Mouse (Mus musculus) cerebellum, adult 18-20 months (tissue): ENCODE results near the gene Taz.

Source experiments
- DNase-seq, 2 experiments: peaks; one replicate each; pipeline ENCODE4 v3.0.0; 2021

Taz gene

GRCm38 (mm10) chrX:74281732-74282394 is at the start of gene Taz, which contains the start of gene Dnase1l1:
TSS of gene Taz (plus strand) at chrX:74281912.
TSS of gene Dnase1l1 (minus strand) at chrX:74282337.
- peak; percentile 67 to 80 for DNase-seq

- DNase-seq = no peak
Observed at GRCm38 (mm10) chrX:74233196-74233595, 48.5 kb upstream of the Taz start.

GRCm38 (mm10) chrX:74240332-74240731 is 41.4 kb upstream of the Taz start:
- DNase-seq = no peak

GRCm38 (mm10) chrX:74243396-74243795 is 38.3 kb upstream of the Taz start:
- no peak for DNase-seq

GRCm38 (mm10) chrX:74243807-74244206 is 37.9 kb upstream of the Taz start:
- DNase-seq = no peak

- DNase-seq = no peak
Observed at GRCm38 (mm10) chrX:74244614-74245083, 37.1 kb upstream of the Taz start.

- no peak for DNase-seq
Observed at GRCm38 (mm10) chrX:74245107-74245506, 36.6 kb upstream of the Taz start.

- peak; percentile 76 to 79 for DNase-seq
Observed at GRCm38 (mm10) chrX:74245687-74246086, 36.0 kb upstream of the Taz start.

GRCm38 (mm10) chrX:74246213-74246681 is 35.5 kb upstream of the Taz start:
- DNase-seq = peak; percentile 80 to 87

- no peak for DNase-seq
Observed at GRCm38 (mm10) chrX:74246693-74247092, 35.0 kb upstream of the Taz start.

GRCm38 (mm10) chrX:74248651-74249050 is 33.1 kb upstream of the Taz start:
- DNase-seq = peak; percentile 49 to 70

- DNase-seq = peak; percentile 79 to 80
Observed at GRCm38 (mm10) chrX:74249615-74250014, 32.1 kb upstream of the Taz start, which contains the start of gene Flna. TSS of gene Flna (minus strand) at chrX:74249820.

- peak; percentile 88 to 92 for DNase-seq
Observed at GRCm38 (mm10) chrX:74254153-74254887, 27.4 kb upstream of the Taz start, which contains the start of gene Emd. TSS of gene Emd (plus strand) at chrX:74254687.

GRCm38 (mm10) chrX:74254888-74255565 is 26.7 kb upstream of the Taz start:
- no peak for DNase-seq

GRCm38 (mm10) chrX:74257746-74258145 is 24.0 kb upstream of the Taz start:
- no peak for DNase-seq

GRCm38 (mm10) chrX:74269736-74270061 is 12.0 kb upstream of the Taz start:
- no peak for DNase-seq

- DNase-seq = peak; percentile 86 to 92
Observed at GRCm38 (mm10) chrX:74270062-74270901, 11.4 kb upstream of the Taz start, which contains the start of gene Rpl10. TSS of gene Rpl10 (plus strand) at chrX:74270812.

GRCm38 (mm10) chrX:74270902-74271551 is 10.7 kb upstream of the Taz start:
- DNase-seq = peak; percentile 21 to 27

- no peak for DNase-seq
Observed at GRCm38 (mm10) chrX:74273422-74274322, 8.0 kb upstream of the Taz start.

GRCm38 (mm10) chrX:74277916-74278315 is 3.8 kb upstream of the Taz start:
- no peak for DNase-seq
